Mouse (Mus musculus) left cerebral cortex, adult 8-10 months (tissue): ENCODE results near the gene Epo. TPM values are rescaled to one million over a fixed set of nuclear protein-coding genes. Genes with fewer than 3 reads are reported as not detected.

Experiments used
- DNase-seq, 2 experiments: peaks; one replicate each; pipeline ENCODE4 v3.0.0; 2022; ENCODE audit warnings: low spot score in 2 of 2
- total RNA-seq, 4 experiments: library from RNA; stranded (reverse); gene quantifications; 2 replicates each; pipeline ENCODE4 v1.2.4; 2022

The Epo gene
- not detected for total RNA-seq

DNA sequence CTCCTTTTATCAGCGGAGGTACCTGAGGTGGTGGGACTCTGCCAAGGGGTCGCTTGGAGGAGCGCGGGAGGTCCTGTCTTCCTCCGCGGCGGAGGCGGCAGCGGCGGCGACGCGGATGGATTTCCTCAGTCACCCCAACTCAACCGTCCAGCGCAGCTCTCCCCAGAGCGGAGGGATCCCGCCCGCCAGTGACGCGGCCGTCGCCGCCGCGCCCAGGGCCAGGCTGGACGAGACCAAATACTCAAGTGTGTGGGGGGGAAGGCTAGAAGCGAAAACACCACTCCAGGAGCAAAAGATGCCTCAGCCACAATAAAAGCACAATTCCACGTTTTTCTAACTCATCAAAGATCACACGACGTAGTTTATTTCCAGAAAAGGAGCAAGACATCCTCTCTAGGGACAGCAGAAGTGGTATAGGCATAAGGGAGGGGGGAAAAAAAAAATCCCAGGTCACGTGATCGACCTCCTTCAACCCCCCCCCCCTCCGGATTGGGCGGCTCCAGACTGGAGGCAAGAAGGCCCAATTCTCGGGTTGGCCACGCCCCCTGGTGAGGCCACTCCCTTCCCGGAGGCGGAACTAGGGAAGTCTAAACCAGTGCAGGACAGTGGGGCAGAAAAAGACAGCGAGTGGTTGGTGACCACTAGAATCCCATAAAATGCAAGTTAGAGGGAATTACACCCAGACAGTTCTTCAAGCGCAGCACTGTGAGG, at the start of gene Epo, which contains the start of gene Gnb2:
Gene Epo, minus strand, starts transcription at position 126 of the 711 bp plus-strand sequence.
Gene Gnb2, minus strand, starts transcription at position 394 of the 711 bp plus-strand sequence.
- peak; percentile 96 to 97 for DNase-seq

DNA sequence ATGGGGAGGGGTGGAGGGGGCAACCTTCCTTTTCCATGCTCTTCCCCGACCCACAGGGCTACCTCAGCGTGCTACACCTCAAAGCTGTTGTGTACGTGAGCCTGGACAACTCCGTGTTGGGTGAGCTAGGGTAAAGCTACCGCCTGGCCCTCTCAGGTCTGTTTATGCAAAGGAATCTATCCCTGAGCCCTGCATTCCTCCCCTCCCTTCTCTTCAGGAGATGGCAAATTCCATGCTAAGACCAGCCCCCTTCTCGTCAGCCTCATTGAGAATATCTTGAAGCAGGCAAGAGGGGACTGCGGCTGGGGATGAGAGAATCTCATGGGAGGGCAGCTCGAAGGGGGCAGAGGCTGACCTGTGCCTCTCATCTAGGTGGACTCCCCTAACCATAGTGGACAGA, 49.7 kb upstream of the Epo start:
- DNase-seq = no peak

- no peak for DNase-seq
Observed at GRCm38 (mm10) chr5:137580246-137580645, 47.2 kb upstream of the Epo start.

GRCm38 (mm10) chr5:137574470-137574901, 41.4 kb upstream of the Epo start:
- peak; percentile 33 to 54 for DNase-seq

DNA sequence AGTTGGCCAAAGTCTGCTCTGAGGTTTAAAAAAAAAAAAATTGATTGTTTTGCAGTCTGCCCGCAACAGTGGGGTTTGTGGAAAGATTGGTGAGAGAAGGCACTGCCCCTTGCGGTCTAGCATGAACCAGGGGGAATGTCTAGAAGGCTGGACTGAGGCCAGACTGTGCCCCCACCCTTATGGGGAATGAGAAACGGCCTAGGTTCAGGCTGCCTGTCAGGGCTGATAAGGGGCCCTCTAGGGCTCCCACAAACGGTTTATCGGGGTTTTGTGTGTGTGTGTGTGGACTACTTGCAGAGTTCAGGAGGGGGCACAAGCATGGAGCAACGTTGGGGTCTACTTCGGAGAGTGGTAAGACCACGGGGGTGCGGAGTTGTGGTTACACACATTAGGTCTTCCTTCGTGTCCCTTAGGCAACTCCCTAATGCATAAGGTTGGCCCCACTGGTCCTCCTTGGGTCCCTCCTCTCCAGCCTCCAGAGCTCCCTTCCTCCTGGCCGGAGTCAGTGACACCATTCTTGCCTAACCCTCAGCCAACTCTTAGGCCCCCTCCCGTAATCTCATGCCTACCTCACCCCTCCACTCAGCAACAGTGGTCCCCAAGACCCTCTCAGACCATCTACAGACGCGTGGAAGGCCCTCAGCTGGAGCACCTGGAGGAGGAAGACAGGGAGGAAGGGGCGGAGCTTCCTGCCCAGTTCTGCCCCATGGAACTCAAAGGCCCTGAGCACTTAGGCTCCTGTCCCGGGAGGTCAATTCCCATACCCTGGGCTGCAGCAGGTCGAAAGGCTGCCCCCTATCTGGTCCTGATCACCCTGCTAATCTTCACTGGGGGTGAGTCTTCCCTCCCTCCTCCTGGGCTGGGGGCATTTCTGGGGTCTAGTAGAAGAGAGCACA, 37.9 kb upstream of the Epo start:
- DNase-seq = no peak

- DNase-seq = no peak
Observed at GRCm38 (mm10) chr5:137570181-137570580, 37.1 kb upstream of the Epo start.

DNA sequence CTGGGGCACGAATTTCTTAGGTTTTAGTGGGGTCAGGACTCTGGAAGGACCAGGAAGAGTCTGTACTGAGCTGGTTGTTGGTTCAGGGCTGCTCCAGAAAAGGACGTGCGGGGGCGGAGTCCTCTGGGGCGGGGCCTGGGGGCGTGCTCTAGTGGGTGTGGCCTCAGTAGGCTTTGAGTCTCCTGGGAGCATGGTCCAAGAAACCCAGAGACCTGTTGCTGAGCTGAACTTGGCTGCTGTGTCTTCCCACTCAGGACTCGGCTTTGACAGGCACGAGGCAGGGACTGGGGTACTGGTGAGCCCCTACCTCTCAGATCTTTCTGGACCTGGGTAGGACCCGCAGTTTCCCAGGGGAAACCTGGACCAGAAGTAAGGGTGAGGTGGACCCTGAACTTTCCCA, 36.6 kb upstream of the Epo start, which contains the start of gene Tfr2:
Gene Tfr2, plus strand, starts transcription at position 176 of the 400 bp plus-strand sequence.
- DNase-seq = no peak

DNA sequence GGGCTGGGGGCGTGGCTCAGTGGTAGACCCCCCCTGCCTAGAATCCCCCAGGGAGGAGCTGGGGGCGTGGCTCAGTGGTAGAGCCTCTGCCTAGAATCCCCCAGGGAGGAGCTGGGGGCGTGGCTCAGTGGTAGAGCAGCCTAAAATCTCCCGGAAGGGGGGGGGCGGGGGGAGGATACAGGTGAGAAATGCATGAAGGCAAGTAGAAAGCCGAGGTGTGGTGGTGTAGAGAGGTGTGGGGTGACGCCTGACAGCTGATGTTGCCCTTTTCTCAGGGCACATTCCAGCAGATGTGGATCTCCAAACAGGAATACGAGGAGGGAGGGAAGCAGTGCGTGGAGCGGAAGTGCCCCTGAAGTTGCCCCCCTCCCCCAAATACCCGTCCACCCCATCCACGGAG, 36.0 kb upstream of the Epo start:
- DNase-seq = no peak

DNA sequence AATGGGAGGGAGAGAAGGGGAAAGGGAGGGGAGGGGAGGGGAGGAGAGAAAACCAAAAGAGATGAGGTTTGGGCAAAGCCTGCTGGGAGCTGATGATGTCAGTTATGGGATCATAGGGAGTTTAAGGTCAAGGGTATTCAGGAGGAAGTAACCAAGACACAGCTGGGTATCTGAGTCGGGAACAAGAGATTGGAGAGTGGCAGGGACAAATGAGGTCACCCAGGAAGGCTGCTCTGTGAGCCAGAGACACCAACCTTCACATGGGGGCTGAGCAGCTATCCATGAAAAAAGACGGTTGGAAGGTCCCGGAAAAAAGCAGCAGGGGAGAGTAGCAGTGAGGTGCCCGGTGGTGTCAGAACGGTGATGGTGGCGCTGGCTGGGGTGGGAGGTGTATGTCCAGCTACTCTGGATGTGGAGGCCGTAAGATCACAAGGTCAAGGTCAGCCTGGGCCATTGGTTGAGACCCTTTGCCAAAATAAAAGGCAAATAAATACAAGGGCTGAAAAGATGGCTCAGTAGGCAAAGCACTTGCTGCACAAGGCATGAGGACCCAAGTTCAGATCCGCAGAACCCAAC, 35.3 kb upstream of the Epo start:
- no peak for DNase-seq

GRCm38 (mm10) chr5:137566416-137566815, 33.4 kb upstream of the Epo start:
- DNase-seq = no peak

- no peak for DNase-seq
Observed at GRCm38 (mm10) chr5:137565744-137566143, 32.7 kb upstream of the Epo start.

DNA sequence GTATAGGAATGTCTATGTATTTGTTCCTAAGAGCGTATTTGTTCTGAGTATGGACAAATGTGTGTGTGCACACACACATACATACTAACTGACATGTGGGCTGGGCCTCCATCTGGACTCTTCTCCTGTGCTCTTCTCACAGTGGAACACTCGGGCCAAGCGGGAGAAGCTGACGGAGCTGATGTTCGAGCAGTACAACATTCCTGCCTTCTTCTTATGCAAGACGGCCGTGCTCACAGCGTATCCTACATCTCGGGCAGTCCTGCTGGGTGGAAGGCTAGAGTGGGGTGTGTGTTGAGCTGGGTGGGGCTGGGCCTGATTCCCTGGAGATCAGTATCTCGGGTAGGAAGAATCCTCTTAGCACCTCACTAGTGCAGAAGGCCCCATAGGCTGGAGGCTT, 29.9 kb upstream of the Epo start:
- peak in 1 of 2 experiments; percentile 60 for DNase-seq

DNA sequence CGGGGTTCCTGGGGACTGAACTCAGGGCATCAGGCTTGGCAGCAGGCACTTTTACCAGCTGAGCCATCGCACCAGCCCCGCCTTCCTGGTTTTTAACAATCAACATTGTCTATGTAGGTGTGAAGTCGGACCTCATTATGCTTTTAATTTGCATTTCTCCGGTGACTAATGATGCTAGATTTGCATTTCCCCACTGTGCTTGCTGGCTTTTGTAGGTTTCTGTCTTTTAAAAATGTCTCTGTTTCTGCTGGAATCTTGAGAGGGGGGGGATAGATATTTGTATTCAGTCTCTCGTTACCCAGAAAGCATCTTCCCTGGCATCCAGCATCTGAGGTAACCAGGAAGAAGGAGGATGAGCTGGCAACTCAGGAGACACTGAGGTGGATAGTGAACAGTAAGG, 28.5 kb upstream of the Epo start:
- no peak for DNase-seq

- DNase-seq = no peak
Observed at GRCm38 (mm10) chr5:137553898-137554297, 20.9 kb upstream of the Epo start.

- DNase-seq = peak; percentile 79 to 89
Observed at GRCm38 (mm10) chr5:137553411-137553837, 20.4 kb upstream of the Epo start, which contains the start of gene Actl6b. TSS of gene Actl6b (plus strand) at chr5:137553517.

DNA sequence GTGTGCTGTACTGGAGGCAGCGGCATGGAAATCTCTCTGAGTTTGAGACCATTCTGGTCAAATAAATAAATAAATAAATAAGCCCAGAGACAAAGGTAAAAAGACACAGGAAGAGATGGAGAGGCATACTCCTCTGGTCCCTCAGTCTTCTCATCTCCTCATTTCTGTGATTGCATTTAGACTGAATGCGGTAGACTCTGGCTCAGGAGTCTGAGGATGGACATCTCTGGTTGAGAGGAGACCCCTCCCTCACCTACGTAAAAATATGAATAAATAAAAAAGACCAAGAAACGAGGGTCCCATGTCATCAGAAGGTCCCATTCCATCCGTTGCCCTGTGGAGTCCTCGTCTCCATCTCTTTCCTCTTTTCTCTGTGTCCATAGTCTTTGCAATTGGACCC, 20.0 kb upstream of the Epo start:
- DNase-seq = no peak

- DNase-seq = no peak
Observed at GRCm38 (mm10) chr5:137551119-137551518, 18.1 kb upstream of the Epo start.

GRCm38 (mm10) chr5:137549840-137550239, 16.8 kb upstream of the Epo start:
- no peak for DNase-seq

DNA sequence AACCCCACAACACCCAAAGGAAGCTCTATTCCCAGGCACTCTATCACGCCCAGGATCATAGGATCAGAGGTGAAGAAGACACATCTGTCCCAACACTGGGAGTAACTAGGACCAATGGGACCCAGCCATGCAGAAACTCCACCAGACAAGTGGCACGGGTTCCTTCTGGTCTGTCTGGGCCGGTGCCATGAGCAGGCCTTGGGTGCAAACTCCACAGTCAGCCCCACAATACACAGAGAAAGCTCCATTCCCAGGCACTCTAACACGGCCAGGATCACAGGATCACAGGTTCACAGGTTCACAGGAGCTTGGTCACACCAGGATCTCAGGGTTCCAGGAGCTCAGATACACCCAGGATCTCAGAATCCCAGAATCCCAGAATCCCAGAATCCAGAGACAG, 12.6 kb upstream of the Epo start:
- DNase-seq = no peak

DNA sequence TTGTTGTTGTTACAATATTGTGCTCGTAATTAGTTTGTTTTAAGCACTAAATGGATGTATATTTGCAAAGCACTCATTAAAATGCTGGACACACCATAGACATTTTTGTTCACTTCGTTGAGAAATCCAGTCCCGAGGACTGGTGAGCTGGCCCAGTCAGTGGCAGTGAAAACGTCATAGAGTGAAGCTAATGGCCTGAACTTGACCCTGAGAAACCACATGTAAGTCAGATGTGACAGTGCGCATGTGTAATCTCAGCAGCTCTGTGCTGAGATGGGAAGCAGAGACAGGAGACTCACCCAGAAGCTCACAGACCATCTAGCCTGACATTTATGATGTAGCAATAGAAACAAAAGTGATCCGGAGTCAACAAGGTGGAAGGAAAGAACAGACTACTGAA, 11.9 kb upstream of the Epo start:
- no peak for DNase-seq

DNA sequence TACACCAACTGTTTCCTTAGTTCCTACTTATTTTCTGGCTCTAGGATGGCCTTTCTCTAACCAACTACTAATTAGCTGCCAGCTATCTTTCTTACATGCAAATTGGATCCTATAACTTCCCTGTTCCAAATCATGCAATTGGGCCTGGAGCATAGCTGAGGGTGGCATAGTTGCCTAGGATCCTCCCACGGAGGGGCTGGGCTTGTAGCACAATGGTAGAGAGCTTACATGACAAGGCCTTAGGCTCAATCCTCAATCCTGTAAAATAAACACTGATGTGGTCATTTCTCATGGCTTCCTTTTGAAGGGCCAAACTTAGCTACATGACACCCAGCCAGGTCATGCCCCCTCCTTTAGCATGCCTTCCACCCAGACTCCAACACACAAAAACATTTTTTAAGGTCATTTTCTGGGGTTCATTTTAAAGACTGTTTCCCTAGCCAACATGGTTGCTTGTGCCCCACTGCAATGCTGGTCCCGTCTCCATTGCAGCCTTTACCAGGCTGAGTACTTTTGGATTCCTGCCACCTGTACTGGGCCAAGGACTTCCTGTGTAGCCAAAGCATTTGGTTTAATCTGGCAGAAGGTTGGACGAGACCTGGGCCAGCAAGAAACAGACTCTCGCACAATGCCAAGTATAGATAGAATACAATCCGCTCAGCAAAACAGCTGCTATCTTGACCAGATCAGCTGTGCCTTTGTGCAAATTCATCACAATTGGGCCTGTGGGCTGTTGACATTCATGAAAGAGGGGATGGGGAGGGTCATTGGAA, 8.9 kb upstream of the Epo start:
- DNase-seq = no peak
